Mouse (Mus musculus): ENCODE data around the gene Ttc36. TPM values are rescaled to one million over a fixed set of nuclear protein-coding genes. Genes with fewer than 3 reads are reported as not detected.
"Not testable (repeated sequence)": the region's sequence is repeated elsewhere in the genome, so short reads cannot be mapped to it uniquely, and the experiment has no call there.

The Ttc36 gene
- polyA plus RNA-seq, 1 experiment from 2014 or later, result 5.8 TPM

DNA sequence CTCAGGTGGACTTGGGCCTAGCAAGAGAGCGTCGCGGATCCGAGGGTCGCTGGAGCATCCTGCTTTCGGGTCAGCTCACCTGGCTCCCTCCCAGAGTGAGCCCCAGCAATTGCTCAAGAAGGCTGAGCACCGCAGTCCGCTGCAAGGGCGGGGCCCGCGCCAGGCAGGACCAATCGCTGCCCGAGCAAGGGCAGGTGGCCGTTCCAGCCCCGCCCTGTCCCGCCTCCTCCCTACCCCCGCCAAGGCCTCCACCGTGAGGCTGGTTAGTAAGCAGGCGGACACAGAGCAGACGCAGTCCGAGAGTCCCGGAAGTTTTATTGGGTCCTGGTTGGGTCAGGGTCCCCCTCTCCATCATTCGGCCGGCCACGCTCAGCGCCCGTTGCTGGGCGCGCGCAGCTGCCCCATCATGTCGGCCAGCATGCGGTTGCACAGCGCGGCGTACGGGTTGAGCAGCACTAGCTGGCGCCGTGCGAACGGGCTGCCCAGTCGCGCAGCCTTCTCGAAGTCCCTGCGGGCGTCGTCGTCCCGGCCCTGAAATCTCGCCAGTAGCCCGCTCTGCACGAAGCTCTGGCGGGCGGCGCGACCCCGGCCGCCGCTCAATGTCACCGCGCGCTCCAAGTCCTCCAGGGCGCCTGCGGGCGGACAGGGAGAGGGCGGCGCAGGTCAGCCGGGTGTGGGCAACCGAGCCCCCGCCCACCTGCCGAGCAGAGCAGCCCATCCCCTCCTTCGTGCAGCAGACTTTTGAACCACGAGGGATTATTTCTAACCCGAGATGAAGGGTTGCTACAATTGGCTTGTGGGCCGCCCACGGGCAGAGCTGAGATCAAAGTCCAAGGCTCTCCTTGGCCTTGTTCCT is 3.5 kb downstream of the Ttc36 start, which contains the start of gene Tmem25:
Tmem25 (minus strand) TSS at position 206 of the 856 bp plus-strand sequence.
- Histone ChIP-seq H3K36me3 (ENCODE audit: control insufficient read depth, insufficient read depth, low read length) (no peaks in the 10 kb centered on the region), H3K9me3 (ENCODE audit: control insufficient read depth, low read length) (no peaks in the 10 kb centered on the region), H3K4me2 (ENCODE audit: low read depth, low read length) (peak within 1 kb of the TSS; percentile 94), H3K27ac (ENCODE audit: low read length) (peak within 1 kb of the TSS; percentile 97), H3K9ac (ENCODE audit: low read depth, low read length) (peak within 1 kb of the TSS; percentile 80), H3K4me1 (ENCODE audit: control insufficient read depth, insufficient read depth, low read length) (peaks cover 17% of the 10 kb centered on the region), H3K27me3 (replicated peaks; ENCODE audit: control insufficient read depth, insufficient read depth, low read length) (no peaks in the 10 kb centered on the region), H3K4me3 (ENCODE audit: low read length) (peak within 1 kb of the TSS; percentile 68)
- WGBS, result under 1% methylated on average over 75 of the region's 75 CpGs
- peak; percentile 97 for ATAC-seq

DNA sequence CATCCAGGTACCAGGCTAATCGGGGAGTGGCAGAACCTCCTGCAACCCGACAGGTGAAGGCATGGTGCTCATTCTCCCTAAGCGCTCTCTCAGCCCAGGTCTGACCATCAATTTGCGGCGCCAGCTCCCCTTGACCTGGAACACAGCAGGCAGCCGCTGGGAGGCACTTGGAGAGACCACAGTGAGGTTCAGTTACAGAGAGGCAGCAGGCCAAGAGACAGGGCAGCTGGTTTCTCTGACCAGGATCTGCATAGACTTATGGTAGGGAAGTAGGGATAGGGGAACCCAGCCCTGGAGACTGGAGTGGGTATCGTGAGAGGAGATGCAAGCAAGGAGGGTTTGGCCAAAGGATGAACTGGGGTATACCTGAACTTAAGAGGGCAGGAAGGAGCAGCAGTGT is 4.6 kb downstream of the Ttc36 start:
- H3K9ac ChIP-seq (ENCODE audit: low read depth, low read length), result no peak overlapping the region; the same call in 1 of the 2 replicates
- H3K36me3 ChIP-seq (ENCODE audit: control insufficient read depth, insufficient read depth, low read length), result no peaks in the 10 kb centered on the region
- H3K27me3 ChIP-seq (replicated peaks; ENCODE audit: control insufficient read depth, insufficient read depth, low read length), result no peaks in the 10 kb centered on the region
- WGBS, result 42% methylated on average over 7 of the region's 7 CpGs
- H3K4me3 ChIP-seq (ENCODE audit: low read length), result peak overlapping the region; percentile 68
- no peak overlapping the region for H3K27ac ChIP-seq (ENCODE audit: low read length)
- no peak for ATAC-seq
- H3K9me3 ChIP-seq (ENCODE audit: control insufficient read depth, low read length), result no peaks in the 10 kb centered on the region
- H3K4me1 ChIP-seq (ENCODE audit: control insufficient read depth, insufficient read depth, low read length), result peaks cover 17% of the 10 kb centered on the region
- H3K4me2 ChIP-seq (ENCODE audit: low read depth, low read length), result peak overlapping the region; percentile 94

DNA sequence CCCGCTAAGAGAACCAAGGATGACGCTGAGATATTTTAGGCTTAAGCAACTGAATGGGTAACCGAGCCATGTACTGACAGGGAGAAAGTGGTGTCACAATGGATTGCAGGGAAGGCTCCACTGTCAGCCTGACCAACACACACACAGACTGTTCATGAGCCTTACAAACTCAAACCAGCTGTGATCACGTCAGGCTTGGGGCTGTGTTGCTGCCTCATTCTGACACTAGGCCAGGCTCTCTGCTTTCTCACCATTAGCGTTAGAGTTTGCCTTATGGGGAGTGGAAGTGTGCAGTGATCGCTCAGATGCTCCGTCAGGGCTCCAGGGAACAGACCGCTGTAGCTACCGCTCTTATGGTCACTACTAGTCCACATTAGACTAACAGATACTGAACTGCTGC is 10.0 kb downstream of the Ttc36 start:
- H3K36me3 ChIP-seq (ENCODE audit: control insufficient read depth, insufficient read depth, low read length), result 0 out of 2 replicates have a peak, but pooled peaks cover 8% of the 10 kb centered on the region
- no peak overlapping the region for H3K4me3 ChIP-seq (ENCODE audit: low read length)
- no peaks in the 10 kb centered on the region for H3K9me3 ChIP-seq (ENCODE audit: control insufficient read depth, low read length)
- ATAC-seq, result no peak
- H3K27ac ChIP-seq (ENCODE audit: low read length), result no peak overlapping the region
- WGBS, result 74% methylated on average over 9 of the region's 9 CpGs
- H3K27me3 ChIP-seq (replicated peaks; ENCODE audit: control insufficient read depth, insufficient read depth, low read length), result no peaks in the 10 kb centered on the region
- H3K9ac ChIP-seq (ENCODE audit: low read depth, low read length), result no peak overlapping the region
- no peaks in the 10 kb centered on the region for H3K4me1 ChIP-seq (ENCODE audit: control insufficient read depth, insufficient read depth, low read length)
- H3K4me2 ChIP-seq (ENCODE audit: low read depth, low read length), result no peak overlapping the region

DNA sequence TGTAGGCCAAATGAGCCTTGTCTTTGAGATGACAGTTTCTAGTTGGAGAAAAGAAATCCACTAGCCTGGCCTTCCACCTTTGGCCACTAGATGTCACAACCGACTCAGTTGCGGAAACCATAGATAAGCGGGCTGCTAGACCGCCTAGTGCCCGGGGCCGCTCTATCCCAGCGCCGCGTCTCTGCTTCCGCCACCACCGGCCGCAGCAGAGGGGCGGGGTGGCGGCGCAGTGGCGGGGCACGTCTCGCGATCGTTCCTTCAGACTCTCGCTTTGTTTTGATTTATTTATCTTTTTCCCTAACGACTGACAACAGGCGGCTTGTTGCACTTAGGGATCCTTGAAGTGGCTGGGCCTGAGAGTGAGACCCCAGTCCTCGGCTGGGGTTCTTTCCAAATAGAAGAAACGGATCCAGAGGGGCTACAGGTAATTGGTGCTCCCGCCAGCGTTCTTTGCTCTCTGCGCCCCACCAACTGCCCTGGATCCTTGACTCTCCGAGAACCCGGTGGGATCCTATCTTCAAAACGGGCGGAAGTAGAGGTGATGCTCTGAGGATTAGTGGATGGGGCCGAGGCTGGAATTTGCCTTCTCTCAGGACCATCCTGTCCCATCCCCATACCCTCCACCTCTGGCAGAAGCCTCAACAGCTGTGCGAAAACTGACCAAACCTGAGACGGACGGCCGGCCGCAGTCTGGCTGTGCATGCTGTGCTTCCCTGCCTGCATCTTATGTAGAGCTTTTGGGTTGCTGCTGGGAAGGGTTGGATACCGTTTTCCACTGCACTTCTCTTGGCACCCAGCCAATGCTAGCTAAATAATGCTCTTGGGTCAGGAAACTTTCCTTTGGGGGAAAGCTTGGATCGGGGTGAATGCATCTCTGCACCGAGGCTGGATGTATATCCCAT is 29.9 kb downstream of the Ttc36 start:
- WGBS, result 0% methylated on average over 41 of the region's 41 CpGs
- peak; percentile 98 for ATAC-seq
- H3K9me3 ChIP-seq (ENCODE audit: control insufficient read depth, low read length), result no peaks in the 10 kb centered on the region
- 0 out of 2 replicates have a peak, but pooled peaks cover 4% of the 10 kb centered on the region for H3K36me3 ChIP-seq (ENCODE audit: control insufficient read depth, insufficient read depth, low read length)
- H3K27me3 ChIP-seq (replicated peaks; ENCODE audit: control insufficient read depth, insufficient read depth, low read length), result no peaks in the 10 kb centered on the region
- peak overlapping the region; percentile 86 for H3K4me2 ChIP-seq (ENCODE audit: low read depth, low read length)
- H3K9ac ChIP-seq (ENCODE audit: low read depth, low read length), result peak overlapping the region; percentile 90
- peaks cover 3% of the 10 kb centered on the region; the same call in 1 of the 2 replicates for H3K4me1 ChIP-seq (ENCODE audit: control insufficient read depth, insufficient read depth, low read length)
- H3K27ac ChIP-seq (ENCODE audit: low read length), result peak overlapping the region; percentile 81
- H3K4me3 ChIP-seq (ENCODE audit: low read length), result peak overlapping the region; percentile 74

DNA sequence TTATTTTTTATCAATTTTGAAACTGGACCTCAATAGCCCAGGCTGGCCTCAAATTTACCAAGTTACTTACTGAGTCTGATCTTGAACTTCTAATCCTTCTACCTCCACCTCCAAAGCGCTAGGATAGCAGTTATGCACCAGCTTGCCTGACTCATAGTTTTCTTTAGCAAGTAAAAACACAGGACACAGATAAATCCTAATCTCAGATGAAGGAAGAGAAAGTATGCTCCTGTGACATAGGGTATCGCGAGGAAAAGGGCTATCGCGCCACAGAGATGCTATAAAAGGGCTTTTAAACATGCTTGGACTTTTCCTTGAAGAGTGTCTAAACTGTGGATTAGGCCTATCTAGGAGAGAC is 30.5 kb downstream of the Ttc36 start:
- ATAC-seq, result no peak; the same call in 1 of the 2 replicates
- 21% methylated on average over 5 of the region's 5 CpGs for WGBS
- Histone ChIP-seq H3K36me3 (ENCODE audit: control insufficient read depth, insufficient read depth, low read length) (0 out of 2 replicates have a peak, but pooled peaks cover 4% of the 10 kb centered on the region), H3K9ac (ENCODE audit: low read depth, low read length) (no peak overlapping the region), H3K4me3 (ENCODE audit: low read length) (no peak overlapping the region), H3K4me1 (ENCODE audit: control insufficient read depth, insufficient read depth, low read length) (peaks cover 3% of the 10 kb centered on the region; the same call in 1 of the 2 replicates), H3K9me3 (ENCODE audit: control insufficient read depth, low read length) (no peaks in the 10 kb centered on the region), H3K27ac (ENCODE audit: low read length) (peak overlapping the region; percentile 53), H3K27me3 (replicated peaks; ENCODE audit: control insufficient read depth, insufficient read depth, low read length) (no peaks in the 10 kb centered on the region), H3K4me2 (ENCODE audit: low read depth, low read length) (no peak overlapping the region)

DNA sequence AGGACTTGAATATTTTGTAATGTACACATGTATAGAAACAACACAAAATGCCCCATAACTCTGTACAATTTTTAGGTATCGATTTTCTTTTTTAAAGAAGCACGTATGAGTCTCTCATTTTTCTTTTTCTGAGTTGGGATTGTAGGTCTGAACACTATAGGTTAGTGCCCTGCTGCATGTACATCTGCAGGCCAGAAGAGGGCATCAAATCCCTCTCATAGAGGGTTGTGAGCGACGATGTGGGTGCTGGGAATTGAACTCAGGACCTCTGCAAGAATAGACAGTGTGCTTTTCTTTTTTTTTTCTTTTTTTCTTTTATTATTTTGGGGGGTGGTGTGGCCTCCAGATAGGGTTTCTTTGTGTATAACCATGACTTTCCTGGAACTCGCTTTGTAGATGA is 31.5 kb downstream of the Ttc36 start:
- ATAC-seq, result no peak
- no peaks in the 10 kb centered on the region for H3K27me3 ChIP-seq (replicated peaks; ENCODE audit: control insufficient read depth, insufficient read depth, low read length)
- no peak overlapping the region for H3K4me3 ChIP-seq (ENCODE audit: low read length)
- 95% methylated on average over 5 of the region's 5 CpGs for WGBS
- H3K27ac ChIP-seq (ENCODE audit: low read length), result no peak overlapping the region
- no peak overlapping the region for H3K9ac ChIP-seq (ENCODE audit: low read depth, low read length)
- peaks cover 3% of the 10 kb centered on the region; the same call in 1 of the 2 replicates for H3K4me1 ChIP-seq (ENCODE audit: control insufficient read depth, insufficient read depth, low read length)
- no peaks in the 10 kb centered on the region for H3K9me3 ChIP-seq (ENCODE audit: control insufficient read depth, low read length)
- H3K4me2 ChIP-seq (ENCODE audit: low read depth, low read length), result no peak overlapping the region
- H3K36me3 ChIP-seq (ENCODE audit: control insufficient read depth, insufficient read depth, low read length), result 0 out of 2 replicates have a peak, but pooled peaks cover 4% of the 10 kb centered on the region

DNA sequence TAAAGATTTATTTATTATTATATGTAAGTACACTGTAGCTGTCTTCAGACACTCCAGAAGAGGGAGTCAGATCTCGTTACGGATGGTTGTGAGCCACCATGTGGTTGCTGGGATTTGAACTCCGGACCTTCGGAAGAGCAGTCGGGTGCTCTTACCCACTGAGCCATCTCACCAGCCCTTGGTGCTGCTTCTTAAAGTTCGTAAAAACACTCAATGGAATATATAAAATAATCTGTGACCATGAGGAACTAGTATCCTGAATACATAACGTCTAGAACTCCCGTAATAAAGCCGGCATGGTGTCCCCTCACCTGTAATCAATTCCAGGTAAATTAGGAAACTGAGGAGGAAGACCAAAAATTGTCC is 34.9 kb downstream of the Ttc36 start:
- H3K27me3 ChIP-seq (replicated peaks; ENCODE audit: control insufficient read depth, insufficient read depth, low read length); H3K9ac ChIP-seq (ENCODE audit: low read depth, low read length); H3K9me3 ChIP-seq (ENCODE audit: control insufficient read depth, low read length); H3K36me3 ChIP-seq (ENCODE audit: control insufficient read depth, insufficient read depth, low read length): not testable (repeated sequence)
- 0 out of 2 replicates have a peak, but pooled peaks have one; percentile 14 for ATAC-seq
- Histone ChIP-seq H3K27ac (ENCODE audit: low read length) (peak overlapping the region; percentile 96; the same call in 1 of the 2 replicates), H3K4me3 (ENCODE audit: low read length) (peak overlapping the region; percentile 94), H3K4me1 (ENCODE audit: control insufficient read depth, insufficient read depth, low read length) (peaks cover 19% of the 10 kb centered on the region), H3K4me2 (ENCODE audit: low read depth, low read length) (0 out of 2 replicates have a peak overlapping the region, but pooled peaks have one; percentile 17)
- WGBS, result 38% methylated on average over 7 of the region's 9 CpGs

DNA sequence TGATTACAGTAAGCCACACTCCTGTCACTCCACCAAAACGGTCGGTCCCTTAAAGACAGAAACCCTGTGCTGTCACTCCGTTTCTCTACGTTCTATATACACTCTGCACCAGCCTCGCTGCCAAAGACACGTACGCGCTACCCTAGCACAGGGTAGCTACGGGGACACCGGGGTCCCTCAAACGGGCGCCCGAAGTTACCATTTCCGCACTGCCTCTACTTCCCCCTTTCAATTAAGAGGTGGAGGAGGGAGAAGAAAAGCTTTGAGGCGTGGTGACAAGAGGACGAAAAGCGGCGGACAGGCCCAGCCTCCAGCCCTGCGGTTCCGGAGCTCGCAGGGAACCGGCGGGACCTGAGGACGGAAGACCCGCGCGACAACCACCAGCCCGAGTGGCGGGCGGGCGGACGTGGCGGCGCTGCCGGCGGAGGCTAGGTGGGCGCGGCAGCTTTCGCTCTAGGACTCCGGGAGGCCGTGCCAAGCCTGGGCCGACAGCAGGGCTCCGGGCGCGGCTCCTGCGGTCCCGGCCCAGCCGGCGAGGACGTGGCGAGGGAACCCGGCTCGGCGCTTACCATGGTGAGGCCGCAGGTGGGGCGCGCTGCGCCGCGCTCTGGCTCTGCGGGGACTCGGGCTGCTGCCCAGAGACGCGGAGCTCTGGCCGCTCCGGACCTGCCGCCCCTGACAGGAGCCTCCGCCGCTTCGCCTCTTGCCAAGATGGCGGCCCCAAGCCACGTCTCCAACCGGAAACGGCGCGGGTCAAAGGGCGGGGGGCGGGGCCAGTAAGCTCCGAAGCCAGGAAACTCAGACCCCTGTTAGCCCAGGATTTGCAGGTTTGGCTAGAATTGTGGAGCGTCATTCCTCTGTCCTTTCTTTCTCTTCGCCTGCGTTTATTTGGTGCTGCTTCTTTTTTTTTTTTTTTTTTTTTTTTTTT is 35.5 kb downstream of the Ttc36 start, which contains the start of the genes Arcn1 and Ift46:
Arcn1 (minus strand) TSS at position 745 of the 928 bp plus-strand sequence.
Ift46 (plus strand) TSS at position 808 of the 928 bp plus-strand sequence.
- no peaks in the 10 kb centered on the region for H3K36me3 ChIP-seq (ENCODE audit: control insufficient read depth, insufficient read depth, low read length)
- peak; percentile 90 for ATAC-seq
- H3K27me3 ChIP-seq (replicated peaks; ENCODE audit: control insufficient read depth, insufficient read depth, low read length), result no peaks in the 10 kb centered on the region
- no peaks in the 10 kb centered on the region for H3K9me3 ChIP-seq (ENCODE audit: control insufficient read depth, low read length)
- H3K4me2 ChIP-seq (ENCODE audit: low read depth, low read length), result peak within 1 kb of the TSS; percentile 56
- peak within 1 kb of the TSS; percentile 95 for H3K9ac ChIP-seq (ENCODE audit: low read depth, low read length)
- under 1% methylated on average over 82 of the region's 82 CpGs for WGBS
- H3K4me3 ChIP-seq (ENCODE audit: low read length), result peak within 1 kb of the TSS; percentile 94
- H3K27ac ChIP-seq (ENCODE audit: low read length), result peak within 1 kb of the TSS; percentile 96
- H3K4me1 ChIP-seq (ENCODE audit: control insufficient read depth, insufficient read depth, low read length), result peaks cover 19% of the 10 kb centered on the region
